Mouse (Mus musculus) right cerebral cortex, postnatal 4 days (tissue): ENCODE results near the gene Pmepa1.

Experiments used
- DNase-seq: peaks from one replicate; pipeline ENCODE4 v3.0.0-alpha.2; 2022

Gene Pmepa1

GRCm38 (mm10) chr2:173276409-173276808 is at the start of gene Pmepa1:
Gene Pmepa1, minus strand, starts transcription at chr2:173276533.
- DNase-seq, result peak; percentile 91

GRCm38 (mm10) chr2:173321754-173322153 is 45.4 kb upstream of the Pmepa1 start:
- no peak for DNase-seq

GRCm38 (mm10) chr2:173321194-173321593 is 44.9 kb upstream of the Pmepa1 start:
- DNase-seq, result no peak

- no peak for DNase-seq
These were observed 38.0 kb upstream of the Pmepa1 start for GRCm38 (mm10) chr2:173314291-173314690.

GRCm38 (mm10) chr2:173308486-173308885 is 32.2 kb upstream of the Pmepa1 start:
- no peak for DNase-seq

- no peak for DNase-seq
These were observed 31.7 kb upstream of the Pmepa1 start for GRCm38 (mm10) chr2:173307984-173308383.

- DNase-seq, result peak; percentile 48
These were observed 31.2 kb upstream of the Pmepa1 start for GRCm38 (mm10) chr2:173307561-173307960.

GRCm38 (mm10) chr2:173306734-173307525 is 30.6 kb upstream of the Pmepa1 start:
- peak; percentile 96 for DNase-seq

GRCm38 (mm10) chr2:173305011-173305410 is 28.7 kb upstream of the Pmepa1 start:
- DNase-seq, result no peak

- DNase-seq, result peak; percentile 54
These were observed 24.6 kb upstream of the Pmepa1 start for GRCm38 (mm10) chr2:173300663-173301630.

- no peak for DNase-seq
These were observed 20.1 kb upstream of the Pmepa1 start for GRCm38 (mm10) chr2:173296408-173296807.

GRCm38 (mm10) chr2:173293042-173293441 is 16.7 kb upstream of the Pmepa1 start:
- DNase-seq, result no peak

- DNase-seq, result no peak
These were observed 16.2 kb upstream of the Pmepa1 start for GRCm38 (mm10) chr2:173292551-173292950.

- DNase-seq, result no peak
These were observed 14.6 kb upstream of the Pmepa1 start for GRCm38 (mm10) chr2:173290981-173291380.

- DNase-seq, result no peak
These were observed 13.6 kb upstream of the Pmepa1 start for GRCm38 (mm10) chr2:173289928-173290327.

GRCm38 (mm10) chr2:173285816-173286538 is 9.6 kb upstream of the Pmepa1 start:
- DNase-seq, result no peak

- no peak for DNase-seq
These were observed 8.4 kb upstream of the Pmepa1 start for GRCm38 (mm10) chr2:173284771-173285170.

- no peak for DNase-seq
These were observed 5.9 kb upstream of the Pmepa1 start for GRCm38 (mm10) chr2:173282191-173282590.

GRCm38 (mm10) chr2:173281021-173281937 is 4.9 kb upstream of the Pmepa1 start:
- no peak for DNase-seq

- peak; percentile 31 for DNase-seq
These were observed 2.7 kb upstream of the Pmepa1 start for GRCm38 (mm10) chr2:173278846-173279580.

GRCm38 (mm10) chr2:173276859-173277258 is 526 bp upstream of the Pmepa1 start:
- DNase-seq, result peak; percentile 38
